Mouse (Mus musculus) C2C12 (cell line): ENCODE measurements at regions not wholly inside any gene's neighbourhood (a gene's known extent, or its start where the extent isn't known, plus 50 kb on each side); places are given as distances from the start of the nearest gene placed in this dataset.

Experiments
- CTCF ChIP-seq: IDR thresholded peaks from one replicate; pipeline ENCODE4 v1.5.1; 2011; ENCODE audit not compliant: control insufficient read depth, insufficient read depth, insufficient read length
- MAX ChIP-seq: IDR thresholded peaks from one replicate; pipeline ENCODE4 v1.6.1; 2011; ENCODE audit warnings: mild to moderate bottlenecking, control low read depth
- MYOD1 ChIP-seq: IDR thresholded peaks from one replicate; pipeline ENCODE4 v1.6.1; 2011; ENCODE audit warnings: low read depth; ENCODE audit not compliant: control insufficient read depth, insufficient read length
- MYOG ChIP-seq: IDR thresholded peaks from one replicate; pipeline ENCODE4 v1.6.1; 2011; ENCODE audit not compliant: control insufficient read depth, insufficient read length; ENCODE audit errors: extremely low read depth
- USF1 ChIP-seq: IDR thresholded peaks from one replicate; pipeline ENCODE4 v1.6.1; 2011; ENCODE audit warnings: low read depth, mild to moderate bottlenecking, control low read depth, moderate library complexity

- no peak for TF ChIP-seq CTCF
- TF ChIP-seq MAX, result no peak
- no peak for TF ChIP-seq MYOG
- TF ChIP-seq USF1, result no peak
- TF ChIP-seq MYOD1, result no peak
These were observed 217.7 kb downstream of the Ikzf2 start for GRCm38 (mm10) chr1:69469158-69469901.
